Mouse (Mus musculus) intestine, embryonic 14.5 days (tissue): ENCODE data around the gene Gpatch3. TPM values are rescaled to one million over a fixed set of nuclear protein-coding genes. Genes with fewer than 3 reads are reported as not detected.

ENCODE experiments used
- ATAC-seq: fragments of 200-750 bp; cut with Nextera tagmentation; replicated peaks from 2 replicates; pipeline ENCODE4 v1.8.0; 2017; ENCODE audit warnings: low read depth, moderate number of reproducible peaks, moderate TSS enrichment, moderate library complexity; ENCODE audit not compliant: low FRiP score, low TSS enrichment
- DNase-seq: peaks from one replicate; pipeline ENCODE4 v3.0.0-alpha.2; 2018; ENCODE audit warnings: low spot score
- H3K27ac ChIP-seq: fragments of 300-500 bp; sonication (generic); 2 replicates; pipeline ENCODE4 v1.5.1; 2014; ENCODE audit warnings: low read depth, mild to moderate bottlenecking, control low read depth
- H3K27me3 ChIP-seq: fragments of 300-500 bp; sonication (generic); replicated peaks from 2 replicates; pipeline ENCODE4 v1.6.1; 2014; ENCODE audit warnings: low read length, control low read depth; ENCODE audit not compliant: control insufficient read depth, insufficient read depth
- H3K36me3 ChIP-seq: fragments of 300-500 bp; sonication (generic); 2 replicates; pipeline ENCODE4 v1.6.1; 2014; ENCODE audit warnings: low read length, control low read depth; ENCODE audit not compliant: control insufficient read depth, insufficient read depth
- H3K4me1 ChIP-seq: fragments of 300-500 bp; sonication (generic); replicated peaks from 2 replicates; pipeline ENCODE4 v1.6.1; 2014; ENCODE audit warnings: low read length, control low read depth, mixed read lengths; ENCODE audit not compliant: control insufficient read depth, insufficient read depth
- H3K4me2 ChIP-seq: fragments of 300-500 bp; sonication (generic); 2 replicates; pipeline ENCODE4 v1.6.1; 2014; ENCODE audit warnings: low read length
- H3K4me3 ChIP-seq: fragments of 300-500 bp; sonication (generic); 2 replicates; pipeline ENCODE4 v1.5.1; 2014; ENCODE audit warnings: low read depth, low read length, control low read depth, mixed read lengths
- H3K9ac ChIP-seq: fragments of 300-500 bp; sonication (generic); 2 replicates; pipeline ENCODE4 v1.6.1; 2014; ENCODE audit warnings: mild to moderate bottlenecking, low read length
- H3K9me3 ChIP-seq: fragments of 300-500 bp; sonication (generic); 2 replicates; pipeline ENCODE4 v1.6.1; 2016; ENCODE audit warnings: low read length, control low read depth; ENCODE audit not compliant: control insufficient read depth
- whole genome bisulfite sequencing: fragments of 180-500 bp; shearing (Covaris S2); extraction: QIAGEN DNeasy Blood & Tissue Kit; methylation state at CpG from one replicate; pipeline ENCODE4 v1.1.7; 2014; 5-methylcytosine and 5-hydroxymethylcytosine counted together
- polyA plus RNA-seq: library from polyadenylated mRNA; unstranded; fragments of >200 nt; fragmentation: Nextera tagmentation; extraction: Ambion mirVana; gene quantifications from 2 replicates; pipeline ENCODE4 v1.2.1, GENCODE M21; 2014

Gene Gpatch3
- polyA plus RNA-seq, 1 experiment from 2014 or later = 7.5 TPM

- Histone ChIP-seq H3K36me3 (peaks cover 28% of the 10 kb centered on the region), H3K27me3 (no peaks in the 10 kb centered on the region), H3K4me1 (no peaks in the 10 kb centered on the region), H3K4me2 (no peak overlapping the region), H3K4me3 (no peak overlapping the region), H3K27ac (no peak overlapping the region), H3K9me3 (no peaks in the 10 kb centered on the region), H3K9ac (no peak overlapping the region)
- 86% methylated on average over 8 of the region's 8 CpGs for WGBS
- ATAC-seq (no peak), DNase-seq (no peak)
Measured at GRCm38 (mm10) chr4:133620668-133621067, 46.1 kb downstream of the Gpatch3 start.

- DNase-seq (no peak), ATAC-seq (no peak)
- 83% methylated on average over 11 of the region's 11 CpGs for WGBS
- Histone ChIP-seq H3K4me1 (no peaks in the 10 kb centered on the region), H3K36me3 (peaks cover 37% of the 10 kb centered on the region), H3K4me3 (no peak overlapping the region), H3K9me3 (no peaks in the 10 kb centered on the region), H3K27me3 (no peaks in the 10 kb centered on the region), H3K4me2 (no peak overlapping the region), H3K9ac (no peak overlapping the region), H3K27ac (no peak overlapping the region)
Measured at GRCm38 (mm10) chr4:133622161-133622695, 47.7 kb downstream of the Gpatch3 start.

- ATAC-seq (no peak), DNase-seq (no peak)
- no peak overlapping the region for H3K4me3 ChIP-seq
- no peaks in the 10 kb centered on the region for H3K27me3 ChIP-seq
- H3K4me1 ChIP-seq = no peaks in the 10 kb centered on the region
- no peaks in the 10 kb centered on the region for H3K9me3 ChIP-seq
- H3K27ac ChIP-seq = no peak overlapping the region
- no peak overlapping the region for H3K4me2 ChIP-seq
- WGBS = 83% methylated on average over 7 of the region's 7 CpGs
- H3K9ac ChIP-seq = no peak overlapping the region
- peaks cover 37% of the 10 kb centered on the region for H3K36me3 ChIP-seq
Measured at GRCm38 (mm10) chr4:133624830-133625229, 50.3 kb downstream of the Gpatch3 start.

GRCm38 (mm10) chr4:133625621-133626071 is 51.1 kb downstream of the Gpatch3 start:
- WGBS = 72% methylated on average over 11 of the region's 11 CpGs

GRCm38 (mm10) chr4:133626221-133626620 is 51.7 kb downstream of the Gpatch3 start:
- H3K27me3 ChIP-seq = no peaks in the 10 kb centered on the region
- H3K4me2 ChIP-seq = no peak overlapping the region
- no peaks in the 10 kb centered on the region for H3K9me3 ChIP-seq
- no peaks in the 10 kb centered on the region for H3K4me1 ChIP-seq
- H3K27ac ChIP-seq = no peak overlapping the region
- no peak for ATAC-seq
- DNase-seq = no peak
- H3K36me3 ChIP-seq = peaks cover 30% of the 10 kb centered on the region
- no peak overlapping the region for H3K4me3 ChIP-seq
- H3K9ac ChIP-seq = no peak overlapping the region
- WGBS = 65% methylated on average over 5 of the region's 5 CpGs

More at GRCm38 (mm10) chr4:133625621-133626071, 51.1 kb downstream of the Gpatch3 start:
- DNase-seq = no peak
- Histone ChIP-seq H3K9ac (no peak overlapping the region), H3K4me3 (no peak overlapping the region), H3K36me3 (peaks cover 34% of the 10 kb centered on the region), H3K4me2 (no peak overlapping the region), H3K27ac (no peak overlapping the region), H3K4me1 (no peaks in the 10 kb centered on the region), H3K9me3 (no peaks in the 10 kb centered on the region), H3K27me3 (no peaks in the 10 kb centered on the region)
- no peak for ATAC-seq

GRCm38 (mm10) chr4:133626621-133627020 is 52.1 kb downstream of the Gpatch3 start:
- no peaks in the 10 kb centered on the region for H3K9me3 ChIP-seq
- 88% methylated on average over 9 of the region's 9 CpGs for WGBS
- DNase-seq (no peak), ATAC-seq (no peak)
- H3K27me3 ChIP-seq = no peaks in the 10 kb centered on the region
- H3K4me3 ChIP-seq = no peak overlapping the region
- no peak overlapping the region for H3K4me2 ChIP-seq
- no peak overlapping the region for H3K9ac ChIP-seq
- no peaks in the 10 kb centered on the region for H3K4me1 ChIP-seq
- H3K27ac ChIP-seq = no peak overlapping the region
- H3K36me3 ChIP-seq = peaks cover 30% of the 10 kb centered on the region

- Histone ChIP-seq H3K27me3 (no peaks in the 10 kb centered on the region), H3K4me3 (no peak overlapping the region), H3K36me3 (peaks cover 30% of the 10 kb centered on the region), H3K4me2 (no peak overlapping the region), H3K9me3 (no peaks in the 10 kb centered on the region), H3K27ac (no peak overlapping the region), H3K9ac (no peak overlapping the region), H3K4me1 (peaks cover 4% of the 10 kb centered on the region)
- WGBS = 90% methylated on average over 14 of the region's 14 CpGs
- ATAC-seq = no peak
- no peak for DNase-seq
Measured at GRCm38 (mm10) chr4:133627039-133627438, 52.5 kb downstream of the Gpatch3 start.

GRCm38 (mm10) chr4:133628517-133628916 is 54.0 kb downstream of the Gpatch3 start:
- no peak overlapping the region for H3K4me3 ChIP-seq
- 86% methylated on average over 2 of the region's 2 CpGs for WGBS
- H3K4me1 ChIP-seq = peaks cover 9% of the 10 kb centered on the region

GRCm38 (mm10) chr4:133629191-133629590 is 54.6 kb downstream of the Gpatch3 start:
- no peak overlapping the region for H3K4me3 ChIP-seq
- no peak for ATAC-seq
- H3K36me3 ChIP-seq = peaks cover 26% of the 10 kb centered on the region
- 78% methylated on average over 7 of the region's 7 CpGs for WGBS
- no peak for DNase-seq
- H3K27me3 ChIP-seq = no peaks in the 10 kb centered on the region
- peaks cover 9% of the 10 kb centered on the region for H3K4me1 ChIP-seq
- no peaks in the 10 kb centered on the region for H3K9me3 ChIP-seq
- no peak overlapping the region for H3K27ac ChIP-seq
- H3K9ac ChIP-seq = no peak overlapping the region
- no peak overlapping the region for H3K4me2 ChIP-seq

More at GRCm38 (mm10) chr4:133628517-133628916, 54.0 kb downstream of the Gpatch3 start:
- Histone ChIP-seq H3K27ac (no peak overlapping the region), H3K9me3 (no peaks in the 10 kb centered on the region), H3K9ac (no peak overlapping the region), H3K4me2 (no peak overlapping the region), H3K27me3 (no peaks in the 10 kb centered on the region), H3K36me3 (peaks cover 30% of the 10 kb centered on the region)
- DNase-seq (no peak), ATAC-seq (no peak)
